Mouse (Mus musculus) kidney, adult 2 months (tissue): ENCODE measurements around the gene Ttc34. TPM values are rescaled to one million over a fixed set of nuclear protein-coding genes. Genes with fewer than 3 reads are reported as not detected.

ENCODE experiments used
- DNase-seq: peaks from one replicate; pipeline ENCODE4 v3.0.0; 2021
- H3K27ac ChIP-seq: fragments of 200-500 bp; 2 replicates; pipeline ENCODE4 v1.5.1; 2012; ENCODE audit warnings: low read depth, low read length, control low read depth, inconsistent platforms; ENCODE audit not compliant: insufficient read depth
- H3K27me3 ChIP-seq: fragments of 200-500 bp; replicated peaks from 2 replicates; pipeline ENCODE4 v1.6.1; 2012; ENCODE audit warnings: mild to moderate bottlenecking, moderate library complexity, low read length, inconsistent platforms; ENCODE audit not compliant: control insufficient read depth, insufficient read depth
- H3K36me3 ChIP-seq: fragments of 200-500 bp; 2 replicates; pipeline ENCODE4 v1.6.1; 2012; ENCODE audit warnings: mild to moderate bottlenecking, moderate library complexity, low read length, inconsistent platforms; ENCODE audit not compliant: control insufficient read depth, insufficient read depth
- H3K4me1 ChIP-seq: fragments of 200-500 bp; 2 replicates; pipeline ENCODE4 v1.6.1; 2011; ENCODE audit warnings: low read length; ENCODE audit not compliant: control insufficient read depth, insufficient read depth
- H3K4me3 ChIP-seq: fragments of 200-500 bp; 2 replicates; pipeline ENCODE4 v1.5.1; 2011; ENCODE audit warnings: mild to moderate bottlenecking, low read depth, low read length, control low read depth; ENCODE audit not compliant: insufficient read depth
- CTCF ChIP-seq: fragments of 200-500 bp; conservative IDR thresholded peaks from 2 replicates; pipeline ENCODE4 v1.5.1; 2011; ENCODE audit warnings: low read depth, mild to moderate bottlenecking, control low read depth, low read length, moderate library complexity, mixed read lengths; ENCODE audit not compliant: insufficient read depth, insufficient read length
- POLR2A ChIP-seq: fragments of 200-500 bp; IDR thresholded peaks from one replicate; pipeline ENCODE4 v1.6.1; 2011; ENCODE audit warnings: low read depth, low read length, control low read depth
- WGBS: fragments of 180-500 bp; shearing (Covaris S2); methylation state at CpG from one replicate; pipeline ENCODE4 v1.1.7; 2018; 5-methylcytosine and 5-hydroxymethylcytosine counted together
- polyA plus RNA-seq: library from polyadenylated mRNA; depleted of rRNA; stranded (reverse); fragments of >200 nt; gene quantifications from 2 replicates; pipeline ENCODE4 v1.2.3, GENCODE M21; 2012; rRNA removed

The Ttc34 gene
- 0.05 TPM in 1 of 2 replicates, not detected in the other for polyA plus RNA-seq

- Histone ChIP-seq H3K27ac (no peak within 1 kb of the TSS), H3K27me3 (no peaks in the 10 kb centered on the region), H3K4me3 (no peak within 1 kb of the TSS), H3K4me1 (no peaks in the 10 kb centered on the region), H3K36me3 (no peaks in the 10 kb centered on the region)
- WGBS = 50% methylated on average over 2 of the region's 2 CpGs
- no peak for TF ChIP-seq POLR2A
- TF ChIP-seq CTCF = peak; percentile 88
- peak; percentile 59 for DNase-seq
Measured at GRCm38 (mm10) chr4:154837170-154837569, at the start of gene Ttc34. Gene Ttc34, plus strand, starts transcription at chr4:154837459.

GRCm38 (mm10) chr4:154787960-154788702, 49.1 kb upstream of the Ttc34 start:
- no peak for DNase-seq

GRCm38 (mm10) chr4:154791894-154792293, 45.4 kb upstream of the Ttc34 start:
- 71% methylated on average over 7 of the region's 7 CpGs for WGBS
- no peaks in the 10 kb centered on the region for H3K36me3 ChIP-seq
- TF ChIP-seq POLR2A (no peak), CTCF (no peak)
- H3K27me3 ChIP-seq = no peaks in the 10 kb centered on the region
- no peak for DNase-seq
- H3K4me1 ChIP-seq = no peaks in the 10 kb centered on the region
- no peak overlapping the region for H3K27ac ChIP-seq
- H3K4me3 ChIP-seq = no peak overlapping the region

More at GRCm38 (mm10) chr4:154787960-154788702, 49.1 kb upstream of the Ttc34 start:
- Histone ChIP-seq H3K27ac (no peak overlapping the region), H3K4me3 (no peak overlapping the region), H3K27me3 (no peaks in the 10 kb centered on the region), H3K4me1 (no peaks in the 10 kb centered on the region), H3K36me3 (no peaks in the 10 kb centered on the region)
- TF ChIP-seq POLR2A (no peak), CTCF (no peak)
- WGBS = 24% methylated on average over 13 of the region's 13 CpGs

- TF ChIP-seq POLR2A (no peak), CTCF (no peak)
- no peaks in the 10 kb centered on the region for H3K36me3 ChIP-seq
- no peak overlapping the region for H3K4me3 ChIP-seq
- no peak overlapping the region for H3K27ac ChIP-seq
- H3K4me1 ChIP-seq = no peaks in the 10 kb centered on the region
- no peak for DNase-seq
- no peaks in the 10 kb centered on the region for H3K27me3 ChIP-seq
- 61% methylated on average over 7 of the region's 7 CpGs for WGBS
Measured at GRCm38 (mm10) chr4:154793499-154793898, 43.8 kb upstream of the Ttc34 start.

GRCm38 (mm10) chr4:154797834-154798233, 39.4 kb upstream of the Ttc34 start:
- Histone ChIP-seq H3K36me3 (no peaks in the 10 kb centered on the region), H3K27ac (no peak overlapping the region), H3K4me3 (no peak overlapping the region), H3K4me1 (no peaks in the 10 kb centered on the region), H3K27me3 (no peaks in the 10 kb centered on the region)
- no peak for TF ChIP-seq POLR2A
- peak; percentile 83 for TF ChIP-seq CTCF
- DNase-seq = peak; percentile 61
- 7% methylated on average over 4 of the region's 4 CpGs for WGBS

GRCm38 (mm10) chr4:154800543-154800942, 36.7 kb upstream of the Ttc34 start:
- Histone ChIP-seq H3K27ac (no peak overlapping the region), H3K4me1 (no peaks in the 10 kb centered on the region), H3K4me3 (no peak overlapping the region), H3K36me3 (no peaks in the 10 kb centered on the region), H3K27me3 (no peaks in the 10 kb centered on the region)
- TF ChIP-seq CTCF = no peak
- TF ChIP-seq POLR2A = no peak
- DNase-seq = no peak
- WGBS = 69% methylated on average over 5 of the region's 5 CpGs

- TF ChIP-seq POLR2A (no peak), CTCF (no peak)
- WGBS = 15% methylated on average over 26 of the region's 26 CpGs
- Histone ChIP-seq H3K27me3 (no peaks in the 10 kb centered on the region), H3K27ac (no peak overlapping the region), H3K4me3 (no peak overlapping the region), H3K4me1 (no peaks in the 10 kb centered on the region), H3K36me3 (no peaks in the 10 kb centered on the region)
- DNase-seq = no peak
Measured at GRCm38 (mm10) chr4:154802210-154802609, 35.0 kb upstream of the Ttc34 start.
